Mouse (Mus musculus) ovary, postnatal 14 days (tissue): ENCODE measurements around the gene Dgkz.
A peak's percentile ranks its signal among the peaks of the same experiment; 100 is the strongest.

ENCODE experiments used
- DNase-seq: peaks from one replicate; pipeline ENCODE4 v3.0.0; 2022; ENCODE audit warnings: low spot score

Dgkz gene

GRCm38 (mm10) chr2:91960459-91960858, 15.2 kb downstream of the Dgkz start:
- DNase-seq, result no peak

GRCm38 (mm10) chr2:91959544-91960410, 15.9 kb downstream of the Dgkz start:
- no peak for DNase-seq

GRCm38 (mm10) chr2:91958701-91959457, 16.8 kb downstream of the Dgkz start:
- DNase-seq, result peak; percentile 50

- no peak for DNase-seq
Observed at GRCm38 (mm10) chr2:91958049-91958448, 17.6 kb downstream of the Dgkz start.

GRCm38 (mm10) chr2:91957096-91957495, 18.6 kb downstream of the Dgkz start:
- DNase-seq, result no peak

GRCm38 (mm10) chr2:91955875-91956274, 19.8 kb downstream of the Dgkz start:
- DNase-seq, result no peak

GRCm38 (mm10) chr2:91955121-91955591, 20.5 kb downstream of the Dgkz start:
- DNase-seq, result no peak

GRCm38 (mm10) chr2:91953825-91954224, 21.8 kb downstream of the Dgkz start:
- no peak for DNase-seq

- no peak for DNase-seq
Observed at GRCm38 (mm10) chr2:91950275-91951085, 25.2 kb downstream of the Dgkz start.

GRCm38 (mm10) chr2:91949411-91950274, 26.0 kb downstream of the Dgkz start:
- DNase-seq, result no peak

- no peak for DNase-seq
Observed at GRCm38 (mm10) chr2:91948792-91949241, 26.8 kb downstream of the Dgkz start.

- no peak for DNase-seq
Observed at GRCm38 (mm10) chr2:91948151-91948509, 27.5 kb downstream of the Dgkz start.

GRCm38 (mm10) chr2:91947397-91948150, 28.1 kb downstream of the Dgkz start:
- no peak for DNase-seq

- no peak for DNase-seq
Observed at GRCm38 (mm10) chr2:91946836-91947235, 28.8 kb downstream of the Dgkz start.

- no peak for DNase-seq
Observed at GRCm38 (mm10) chr2:91945483-91945882, 30.2 kb downstream of the Dgkz start, which contains the start of gene Gm9821. Gene Gm9821, plus strand, starts transcription at chr2:91945703.

- peak; percentile 74 for DNase-seq
Observed at GRCm38 (mm10) chr2:91944170-91944950, 31.3 kb downstream of the Dgkz start.

GRCm38 (mm10) chr2:91942356-91942755, 33.3 kb downstream of the Dgkz start:
- no peak for DNase-seq

- no peak for DNase-seq
Observed at GRCm38 (mm10) chr2:91939303-91939935, 36.2 kb downstream of the Dgkz start.

- no peak for DNase-seq
Observed at GRCm38 (mm10) chr2:91936154-91936553, 39.5 kb downstream of the Dgkz start.
